Comparison of ENCODE assay signal across 8 mouse cellular contexts in genomic region chr1:170644255-170645205, GRCm38 (mm10). TPM values are rescaled to one million over a fixed set of nuclear protein-coding genes. Genes with fewer than 3 reads are reported as not detected.
DNase-seq lines count a peak whose midpoint lies in the region; ATAC-seq and TF ChIP-seq lines count a peak whose summit lies in the region.

Gene Olfml2b, plus strand, starts transcription at chr1:170644532.

- peak within 1 kb of the TSS; percentile 85 for H3K4me2 ChIP-seq in forebrain, embryonic 16.5 days (ENCODE audit: low read length)
- peak within 1 kb of the TSS; percentile 78 for H3K4me2 ChIP-seq in liver, postnatal 0 days (ENCODE audit: low read depth, low read length)
- H3K4me2 ChIP-seq in neural tube, embryonic 13.5 days = peak within 1 kb of the TSS; percentile 80

- 15% methylated on average over 50 of the region's 51 CpGs for WGBS in forebrain, embryonic 16.5 days
- 15% methylated on average over 51 of the region's 51 CpGs for WGBS in liver, postnatal 0 days (ENCODE audit: insufficient replicate concordance)
- 16% methylated on average over 50 of the region's 51 CpGs for WGBS in neural tube, embryonic 13.5 days

- peaks cover 14% of the 10 kb centered on the region for H3K4me1 ChIP-seq in forebrain, embryonic 16.5 days (replicated peaks; ENCODE audit: control insufficient read depth, insufficient read depth, low read length)
- peaks cover 13% of the 10 kb centered on the region for H3K4me1 ChIP-seq in liver, postnatal 0 days (ENCODE audit: insufficient read depth)
- H3K4me1 ChIP-seq in neural tube, embryonic 13.5 days (replicated peaks) = peaks cover 49% of the 10 kb centered on the region

- H3K4me3 ChIP-seq in forebrain, embryonic 16.5 days (replicated peaks; ENCODE audit: low read length) = peak within 1 kb of the TSS; percentile 65
- peak within 1 kb of the TSS; percentile 52 for H3K4me3 ChIP-seq in liver, postnatal 0 days (ENCODE audit: low read depth, low read length)
- H3K4me3 ChIP-seq in neural tube, embryonic 13.5 days = peak within 1 kb of the TSS; percentile 57

- no peaks in the 10 kb centered on the region for H3K27me3 ChIP-seq in forebrain, embryonic 16.5 days (replicated peaks; ENCODE audit: control insufficient read depth, insufficient read depth, low read length)
- H3K27me3 ChIP-seq in liver, postnatal 0 days (ENCODE audit: insufficient read depth, low read length) = peaks cover 6% of the 10 kb centered on the region; the same call in 1 of the 2 replicates
- no peaks in the 10 kb centered on the region for H3K27me3 ChIP-seq in neural tube, embryonic 13.5 days

- no peaks in the 10 kb centered on the region for H3K36me3 ChIP-seq in forebrain, embryonic 16.5 days (ENCODE audit: control insufficient read depth, insufficient read depth)
- no peaks in the 10 kb centered on the region for H3K36me3 ChIP-seq in liver, postnatal 0 days (replicated peaks; ENCODE audit: insufficient read depth, low read length)
- H3K36me3 ChIP-seq in neural tube, embryonic 13.5 days = peaks cover under 1% of the 10 kb centered on the region; the same call in 1 of the 2 replicates

- intact Hi-C loops in heart, postnatal 14 days (cut with DNase I) = loop anchor here (5.0 kb wide), 1 partner anchor 128 kb away; no protein-coding TSS in a partner anchor

- ATAC-seq in forebrain, embryonic 16.5 days = peak; percentile 98
- ATAC-seq in liver, postnatal 0 days = peak; percentile 90
- ATAC-seq in neural tube, embryonic 13.5 days (ENCODE audit: low read depth) = peak; percentile 97

- no peak for TF ChIP-seq CTCF in liver, postnatal 0 days (IDR thresholded peaks at IDR 0.05; ENCODE audit: low read depth)

- peak within 1 kb of the TSS; percentile 89 for H3K9ac ChIP-seq in forebrain, embryonic 16.5 days (replicated peaks; ENCODE audit: low read depth, low read length)
- peak within 1 kb of the TSS; percentile 62 for H3K9ac ChIP-seq in liver, postnatal 0 days (replicated peaks)
- H3K9ac ChIP-seq in neural tube, embryonic 13.5 days = peak within 1 kb of the TSS; percentile 74

- TF ChIP-seq EP300 in liver, postnatal 0 days (IDR thresholded peaks at IDR 0.05; ENCODE audit: low read depth) = no peak

- H3K27ac ChIP-seq in forebrain, embryonic 16.5 days (ENCODE audit: low read length) = peak within 1 kb of the TSS; percentile 41; the same call in 1 of the 2 replicates
- H3K27ac ChIP-seq in liver, postnatal 0 days (ENCODE audit: low read depth) = no peak within 1 kb of the TSS
- 0 out of 2 replicates have a peak within 1 kb of the TSS, but pooled peaks have one; percentile 49 for H3K27ac ChIP-seq in neural tube, embryonic 13.5 days (replicated peaks)

- no peaks in the 10 kb centered on the region for H3K9me3 ChIP-seq in forebrain, embryonic 16.5 days (ENCODE audit: control insufficient read depth, low read length)
- no peaks in the 10 kb centered on the region for H3K9me3 ChIP-seq in liver, postnatal 0 days (ENCODE audit: low read length)
- H3K9me3 ChIP-seq in neural tube, embryonic 13.5 days = no peaks in the 10 kb centered on the region

- peak; percentile 8 for DNase-seq in CD4-positive helper T cell, adult 2 months (ENCODE audit: low read depth, low spot score)
- peak; percentile 48 for DNase-seq in cerebellum, adult 11-12 months
- peak; percentile 90 to 92 for DNase-seq in heart, postnatal 14 days
- peak; percentile 84 for DNase-seq in layer of hippocampus, adult 11-12 months (ENCODE audit: low spot score)
- peak; percentile 86 for DNase-seq in liver, postnatal 0 days
- peak; percentile 87 for DNase-seq in testis, postnatal 14 days (ENCODE audit: low spot score)

RNA-seq across cellular contexts. Expression of gene Olfml2b, which starts in this region (rescaled TPM):
- polyA plus RNA-seq in forebrain, embryonic 16.5 days (2015; fragmentation: Nextera tagmentation; extraction: Ambion mirVana) = 11.1 and 12.2 TPM in 2 replicates
- total RNA-seq in heart, postnatal 14 days (2021) = 10 to 100 TPM; 16.6 to 17.3 TPM
- 2.3 and 2.9 TPM in 2 replicates for polyA plus RNA-seq in liver, postnatal 0 days (2015; fragmentation: Nextera tagmentation; extraction: Ambion mirVana)
- 13.0 and 14.4 TPM in 2 replicates for polyA plus RNA-seq in neural tube, embryonic 13.5 days (2015; fragmentation: Nextera tagmentation; extraction: Ambion mirVana)

Comparison
In these comparisons a context has a peak if more than half of its experiments do, and no peak if none do; other contexts are left out.
1. DNase-seq: peak in every context shown above with its lines; median percentile 91 in heart, postnatal 14 days; 87 in testis, postnatal 14 days; 86 in liver, postnatal 0 days; 84 in layer of hippocampus, adult 11-12 months; 48 in cerebellum, adult 11-12 months; 8 in CD4-positive helper T cell, adult 2 months.